Mouse (Mus musculus) kidney, postnatal 25 days (tissue): ENCODE measurements around the gene Abcg1.

ENCODE experiments used
- DNase-seq, 2 experiments: peaks; one replicate each; pipeline ENCODE4 v3.0.0; 2021; ENCODE audit warnings: mixed read lengths in 2 of 2

Gene Abcg1

DNA sequence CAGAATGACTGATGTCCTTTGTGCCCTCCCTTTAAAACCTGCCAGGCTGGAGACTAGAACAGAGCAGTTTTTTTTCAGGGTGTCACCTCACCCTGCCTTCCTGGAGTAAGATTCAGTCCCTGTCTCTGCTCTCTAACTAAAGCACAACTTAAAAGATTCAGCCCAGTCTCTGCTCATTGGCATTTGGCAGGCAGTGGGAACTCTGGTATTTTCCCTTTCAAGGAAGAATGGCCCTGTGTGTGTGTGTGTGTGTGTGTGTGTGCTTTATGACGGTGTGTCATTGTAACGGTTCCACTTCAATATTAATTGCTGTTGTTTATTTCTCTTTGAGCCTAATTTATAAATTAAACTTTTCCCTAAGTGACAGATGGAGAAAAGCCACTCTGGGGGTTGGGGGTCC, 14.7 kb upstream of the Abcg1 start:
- no peak for DNase-seq

DNA sequence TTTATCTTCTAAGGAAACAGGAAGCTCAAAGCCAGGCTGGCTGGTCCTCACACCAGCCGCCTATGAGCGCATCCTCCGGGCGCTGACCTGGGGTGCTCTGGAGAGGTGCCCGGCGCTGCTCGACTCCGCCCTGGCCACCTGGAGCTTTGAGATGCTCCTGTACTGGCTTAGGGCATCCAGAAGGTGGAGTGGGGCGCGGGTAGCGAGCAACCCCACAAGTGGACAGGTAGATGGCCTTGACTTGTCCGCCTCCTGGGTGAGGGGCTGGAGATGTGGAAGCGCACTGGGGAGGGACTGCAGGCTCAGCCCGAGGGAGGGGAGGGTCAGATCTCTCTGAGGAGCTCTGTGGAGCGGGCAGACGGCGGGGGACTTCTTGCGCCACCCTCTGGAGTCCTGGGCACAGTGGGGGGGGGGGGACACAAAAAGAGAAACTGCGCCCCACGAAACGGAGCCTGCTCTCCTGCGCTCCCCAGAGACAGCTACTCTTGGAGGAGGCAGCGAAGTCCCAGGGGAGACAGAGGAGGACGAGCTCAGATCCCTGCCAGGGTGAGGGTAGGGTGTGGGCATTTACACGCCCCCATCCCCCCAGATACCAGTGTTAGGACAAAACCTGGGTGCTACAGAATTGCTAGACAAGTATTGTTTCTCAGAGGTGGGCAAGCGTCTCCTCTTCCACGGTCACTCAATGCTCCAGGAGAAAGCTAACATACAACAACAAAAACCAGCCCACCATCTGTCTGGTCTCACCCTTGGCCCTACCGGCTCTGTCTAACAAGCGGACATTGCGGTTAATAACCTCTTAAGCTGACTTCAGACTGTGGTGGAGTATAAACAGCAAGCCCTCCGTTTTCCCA, 643 bp downstream of the Abcg1 start:
- DNase-seq, result no peak

DNA sequence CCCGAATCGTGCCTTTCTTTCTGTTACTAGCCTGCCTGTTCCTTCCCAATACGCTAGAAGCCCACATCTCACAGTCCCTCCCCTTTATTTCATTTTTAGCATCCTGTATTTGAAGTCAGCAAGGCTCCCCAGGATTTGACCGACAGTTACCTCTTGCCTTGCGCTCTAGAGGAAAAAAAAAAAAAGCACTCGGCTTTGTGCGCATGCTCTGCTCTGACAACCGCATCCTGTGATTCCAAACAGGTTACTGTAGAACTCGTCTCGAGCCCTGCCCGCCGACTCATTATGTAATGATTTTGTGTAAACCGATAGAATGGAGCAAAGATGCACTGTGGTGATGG, 1.2 kb downstream of the Abcg1 start:
- DNase-seq, result peak; percentile 69 to 79

DNA sequence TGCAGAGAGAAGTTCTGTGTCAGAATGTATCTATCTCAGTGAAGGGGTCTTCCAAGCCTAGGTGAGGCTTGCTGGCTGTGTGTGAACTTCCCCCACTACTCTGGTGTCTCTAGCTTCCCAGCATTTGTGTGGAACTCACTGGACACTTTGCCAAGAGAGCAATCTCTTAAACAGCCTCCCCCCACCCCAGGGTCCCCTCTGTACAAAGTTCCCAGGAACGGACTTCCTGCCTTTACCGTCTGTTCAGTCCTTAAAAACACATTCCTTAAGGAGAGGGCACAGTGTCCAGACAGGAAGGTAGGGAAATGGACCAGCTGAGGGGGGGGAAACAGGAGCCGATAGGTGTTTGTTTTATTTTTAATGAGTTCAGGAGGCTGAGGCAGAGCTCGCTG, 2.7 kb downstream of the Abcg1 start:
- peak in 1 of 2 experiments; percentile 59 for DNase-seq

DNA sequence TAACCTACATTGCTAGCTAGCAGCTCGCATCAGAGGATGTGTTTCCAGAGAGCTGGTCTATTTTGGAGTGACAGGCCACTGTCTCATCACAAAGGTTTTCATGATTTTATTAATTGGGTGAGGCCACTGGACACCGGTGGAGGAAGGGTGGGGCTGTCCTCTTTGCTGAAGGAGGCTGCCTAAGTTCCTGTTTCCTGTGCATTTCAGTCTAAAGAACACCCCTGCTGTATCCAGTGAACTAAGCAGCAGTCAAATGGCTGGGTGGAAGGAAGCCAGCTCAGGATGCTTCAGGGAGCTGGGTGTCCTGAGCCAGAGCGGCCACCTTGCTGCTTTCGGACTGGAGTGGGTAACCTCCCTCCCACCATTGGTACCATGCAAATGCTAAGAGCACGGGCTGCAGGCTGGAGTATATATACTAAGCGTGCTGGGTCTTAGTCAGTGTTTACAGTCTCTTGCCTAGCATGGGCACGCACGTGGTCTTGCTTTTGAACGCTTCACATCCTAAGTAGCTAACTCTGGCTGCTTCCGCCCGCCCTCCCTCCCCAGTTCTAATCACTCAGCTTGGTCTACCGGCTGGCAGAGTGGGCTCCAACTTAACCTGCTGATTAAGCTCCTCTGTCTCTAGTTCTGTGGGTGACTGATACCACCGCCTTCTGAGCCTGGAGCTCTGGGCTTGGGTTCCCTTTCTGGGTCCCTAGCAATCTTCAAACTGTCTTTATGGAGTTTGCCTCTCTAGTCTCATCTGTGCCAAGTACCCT, 3.3 kb downstream of the Abcg1 start:
- DNase-seq, result peak; percentile 68 to 83

DNA sequence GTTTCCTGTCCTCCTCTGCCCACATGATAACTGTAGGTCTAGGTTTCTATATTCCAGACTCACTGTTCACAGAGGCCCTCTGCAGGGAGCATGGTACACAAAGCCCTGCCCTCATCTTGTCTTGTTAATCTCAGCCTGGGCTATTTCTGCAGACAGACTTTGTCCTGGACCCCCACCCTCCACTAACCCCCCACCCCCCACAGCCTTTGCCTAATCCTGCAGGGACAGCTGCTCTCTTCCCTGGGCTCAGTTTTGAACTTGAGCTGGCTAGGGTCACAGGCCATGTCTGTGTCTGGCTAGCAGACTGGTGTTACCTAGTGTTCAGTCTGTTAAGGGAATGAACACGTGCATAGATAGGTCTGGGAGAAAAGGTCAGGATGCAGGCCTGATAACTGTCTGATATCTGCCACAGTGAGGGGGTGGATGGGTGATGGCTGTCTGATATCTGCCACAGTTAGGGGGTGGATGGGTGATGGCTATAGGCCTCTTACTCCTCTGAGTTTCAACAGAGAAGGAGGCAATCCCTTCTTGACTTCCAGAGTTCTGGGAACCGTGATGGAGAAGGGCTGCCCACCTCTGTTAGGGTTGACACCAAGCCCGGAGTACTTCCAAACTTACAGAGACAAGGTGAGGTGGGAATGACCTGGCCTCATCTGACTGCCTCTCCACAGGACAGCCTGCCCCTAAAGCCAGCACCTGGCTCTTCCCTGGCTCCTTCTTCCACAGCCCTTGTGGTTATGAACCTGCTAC, 4.0 kb downstream of the Abcg1 start:
- no peak for DNase-seq

DNA sequence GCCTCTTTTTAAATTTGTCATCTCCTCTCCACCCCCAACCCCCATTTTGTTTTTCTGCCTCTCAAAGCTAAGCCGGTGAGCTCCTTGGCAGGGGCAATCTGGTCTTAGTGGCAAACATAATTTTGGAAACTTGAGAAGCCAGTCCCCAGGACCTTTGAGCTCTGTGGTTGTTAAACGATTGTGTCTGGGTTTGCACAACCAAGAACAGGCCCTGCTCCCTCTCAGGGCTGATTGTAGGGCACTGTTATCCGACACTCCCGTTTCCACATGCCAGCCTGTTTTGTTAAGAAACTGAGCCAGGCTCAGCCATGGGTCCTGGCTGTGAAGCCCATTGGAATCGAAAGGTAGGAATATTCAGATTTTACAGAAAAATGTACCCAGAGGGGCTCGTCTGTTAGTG, 8.6 kb downstream of the Abcg1 start:
- DNase-seq, result no peak

DNA sequence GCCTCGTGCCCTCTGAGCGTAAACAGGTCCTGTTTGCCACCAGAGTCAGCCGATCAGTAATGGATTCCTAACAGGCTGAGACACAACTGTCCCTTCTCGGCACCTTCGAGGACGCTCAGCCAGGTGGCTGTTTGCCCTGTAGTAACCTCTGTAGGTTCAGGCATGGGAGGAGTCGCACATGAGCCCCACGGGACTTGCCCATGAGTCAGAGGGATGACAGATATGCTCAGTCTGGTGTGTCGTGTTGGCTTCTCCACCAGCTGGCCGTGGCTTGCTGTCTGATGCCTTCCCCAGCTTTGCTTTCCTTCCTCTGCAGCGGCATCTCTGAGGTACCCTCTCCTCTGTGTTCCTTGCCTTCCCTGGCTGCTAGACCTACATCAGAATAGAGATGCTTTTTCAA, 9.6 kb downstream of the Abcg1 start:
- DNase-seq, result no peak

DNA sequence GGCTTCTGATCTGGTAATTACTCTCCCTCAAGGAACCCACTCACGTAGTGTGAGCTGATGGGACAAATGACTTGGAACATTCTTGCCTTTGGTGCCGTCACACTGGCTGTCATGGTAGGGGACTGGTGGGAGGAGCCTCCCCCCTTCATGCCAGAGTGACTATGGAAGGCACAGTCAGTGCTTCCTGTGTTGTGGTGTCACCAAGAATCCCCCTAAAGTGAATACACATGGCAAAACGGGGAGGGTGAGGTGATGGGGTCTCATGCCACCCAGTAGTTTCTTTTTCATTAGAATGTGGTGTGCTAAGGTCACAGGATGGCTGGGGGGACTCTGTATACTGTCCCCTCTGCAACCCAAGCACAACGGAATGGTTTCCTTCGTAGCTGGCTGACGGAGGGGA, 11.6 kb downstream of the Abcg1 start:
- no peak for DNase-seq

DNA sequence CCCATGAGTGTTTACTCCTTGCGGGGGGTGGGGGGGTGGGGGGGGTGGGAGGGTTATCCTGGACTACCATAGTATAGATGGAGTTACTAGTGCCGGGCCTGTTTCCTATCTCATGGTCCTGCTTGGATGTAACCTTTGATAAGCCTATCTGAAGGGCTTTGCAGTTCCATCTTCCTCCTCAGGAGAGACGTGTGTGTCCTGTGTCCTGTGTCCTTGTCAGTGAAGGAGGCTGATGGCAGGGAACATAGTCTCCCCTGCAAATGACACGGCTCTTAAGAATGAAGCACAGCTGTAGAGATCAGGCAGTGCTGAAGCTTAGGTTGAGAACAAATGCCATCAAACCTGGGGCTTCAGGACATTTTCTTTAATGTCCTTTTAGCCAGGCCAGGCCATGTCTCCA, 12.4 kb downstream of the Abcg1 start:
- DNase-seq, result no peak

DNA sequence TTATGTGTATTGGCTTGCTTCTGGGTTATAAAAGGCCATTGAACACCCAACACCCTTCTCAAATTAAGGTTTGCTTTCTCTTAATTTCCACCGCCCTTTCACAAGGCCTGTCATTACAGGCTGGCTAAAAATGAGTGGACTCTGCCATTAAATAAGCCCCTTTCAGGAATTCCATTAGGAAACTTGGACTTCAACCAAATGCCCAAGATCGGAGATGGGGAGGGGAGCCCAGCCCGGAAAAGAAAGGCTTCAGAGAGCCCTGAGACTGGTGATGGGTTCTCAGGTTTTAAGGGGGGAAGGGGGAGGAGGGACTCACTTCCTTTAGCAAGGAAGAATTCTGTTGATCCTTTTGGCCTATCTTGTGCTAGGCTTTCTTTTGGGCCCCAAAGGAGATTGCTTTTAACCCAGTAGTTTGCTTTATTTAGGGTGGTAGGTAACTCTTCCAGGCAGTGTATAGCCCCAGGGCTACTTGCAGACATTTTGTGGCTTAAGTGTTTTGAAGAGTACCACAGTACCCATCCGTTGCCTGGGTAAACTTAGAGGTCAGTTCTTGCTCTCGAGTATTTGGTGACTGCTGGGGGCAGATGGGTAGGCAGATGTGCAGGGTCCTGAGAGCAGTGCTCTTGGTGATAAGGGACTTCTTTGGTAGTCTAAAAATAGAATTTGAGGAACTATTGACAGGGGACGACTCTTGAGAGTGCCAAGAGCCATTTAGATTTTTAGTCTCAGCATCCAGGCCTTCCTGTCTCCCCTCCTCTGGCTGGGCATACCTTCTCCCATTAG, 13.1 kb downstream of the Abcg1 start:
- no peak for DNase-seq

DNA sequence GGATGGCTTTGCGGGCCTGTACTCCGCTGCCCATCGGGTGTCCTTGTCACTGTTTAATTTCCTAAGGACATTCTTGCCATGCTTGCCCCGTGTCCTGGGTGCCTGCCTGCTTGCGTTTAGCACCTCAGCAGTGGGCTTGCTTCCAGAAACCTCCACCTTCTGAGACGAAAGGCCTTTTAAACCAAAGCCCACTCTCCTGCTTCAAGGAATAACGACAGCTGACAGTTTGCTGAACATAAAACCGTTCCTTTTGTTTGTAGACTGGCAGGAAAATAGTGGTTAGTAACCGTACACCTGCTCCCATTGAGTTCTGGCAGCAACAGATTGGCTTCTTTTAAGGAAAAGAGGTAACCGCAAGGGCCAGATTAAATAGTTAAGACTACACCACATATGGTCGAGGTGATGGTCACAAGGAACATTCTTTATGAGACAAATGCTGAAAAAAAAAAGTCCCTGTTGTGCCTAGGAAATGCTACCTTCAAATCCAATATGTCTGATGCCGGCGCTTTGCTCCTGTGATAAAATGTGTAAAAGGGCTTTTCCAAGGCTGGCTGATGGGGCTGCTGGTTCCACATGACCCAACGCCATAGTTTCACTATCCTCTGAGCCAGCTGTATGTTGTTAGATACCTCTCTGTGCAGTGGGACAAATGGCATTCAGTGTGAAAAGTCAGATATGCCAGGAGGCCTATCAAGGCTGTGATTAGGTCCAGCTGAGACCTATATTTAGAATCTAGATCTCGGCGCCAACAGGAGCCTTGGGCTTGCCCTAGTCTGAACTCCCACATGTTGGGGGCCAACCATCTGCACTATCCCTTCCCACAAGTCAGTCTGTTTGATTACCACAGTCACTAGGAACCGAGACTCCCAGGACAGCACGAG, 14.2 kb downstream of the Abcg1 start:
- no peak for DNase-seq

DNA sequence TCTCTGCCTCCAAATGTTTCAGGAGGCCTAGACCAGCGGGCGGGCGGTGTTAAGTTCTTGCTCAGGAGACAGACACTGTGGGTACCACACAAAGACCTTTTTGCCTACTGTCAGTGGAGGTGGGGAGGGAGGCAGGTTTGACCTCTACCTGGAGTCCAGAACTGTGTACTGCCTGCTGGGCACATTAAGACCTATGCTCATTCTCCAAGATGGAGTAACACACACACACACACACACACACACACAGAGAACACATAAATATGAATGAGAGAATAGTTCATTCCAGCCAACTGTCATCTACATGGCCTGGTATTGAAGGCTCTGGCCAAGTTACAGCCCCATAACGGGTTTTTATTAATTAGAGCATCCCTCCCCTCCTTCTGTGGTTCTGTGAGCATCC, 15.4 kb downstream of the Abcg1 start:
- no peak for DNase-seq

DNA sequence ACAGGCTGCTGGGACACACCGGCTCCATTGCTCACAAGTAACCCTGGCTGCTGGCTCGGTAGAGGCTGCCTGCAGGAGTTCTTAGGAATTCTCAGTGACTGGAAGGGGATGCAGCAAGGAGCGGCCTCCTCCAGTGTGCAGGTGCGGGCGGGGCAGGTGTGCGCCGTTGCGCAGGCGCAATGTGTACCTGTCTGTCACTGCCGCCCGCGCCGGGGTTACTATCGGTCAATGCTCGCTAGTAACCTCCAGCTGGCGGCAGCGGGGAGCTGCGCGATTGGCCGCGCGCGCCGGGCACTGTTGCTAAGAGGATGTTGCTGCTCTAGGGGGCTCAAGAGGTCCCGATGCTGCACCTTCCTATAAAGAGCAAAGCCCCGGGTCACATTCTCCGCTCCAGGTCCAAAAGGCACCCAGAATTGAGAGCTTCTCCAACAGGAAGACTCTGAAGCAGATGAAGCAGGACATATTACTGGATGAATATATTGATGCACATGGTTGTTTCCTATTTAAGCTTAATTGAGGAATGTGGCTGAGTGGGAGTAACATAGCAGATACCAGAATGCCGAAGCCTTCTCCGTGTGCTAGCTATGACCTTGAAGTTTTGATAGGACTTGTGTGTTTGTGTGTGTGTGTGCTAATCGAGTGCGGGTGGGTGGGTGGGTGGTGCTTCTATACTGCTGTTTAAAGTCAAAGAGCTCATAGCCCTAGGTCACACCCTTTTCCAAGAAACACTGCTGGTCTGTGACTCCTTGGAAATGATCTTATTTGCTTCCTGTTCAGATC, 16.0 kb downstream of the Abcg1 start:
- peak; percentile 85 to 93 for DNase-seq

DNA sequence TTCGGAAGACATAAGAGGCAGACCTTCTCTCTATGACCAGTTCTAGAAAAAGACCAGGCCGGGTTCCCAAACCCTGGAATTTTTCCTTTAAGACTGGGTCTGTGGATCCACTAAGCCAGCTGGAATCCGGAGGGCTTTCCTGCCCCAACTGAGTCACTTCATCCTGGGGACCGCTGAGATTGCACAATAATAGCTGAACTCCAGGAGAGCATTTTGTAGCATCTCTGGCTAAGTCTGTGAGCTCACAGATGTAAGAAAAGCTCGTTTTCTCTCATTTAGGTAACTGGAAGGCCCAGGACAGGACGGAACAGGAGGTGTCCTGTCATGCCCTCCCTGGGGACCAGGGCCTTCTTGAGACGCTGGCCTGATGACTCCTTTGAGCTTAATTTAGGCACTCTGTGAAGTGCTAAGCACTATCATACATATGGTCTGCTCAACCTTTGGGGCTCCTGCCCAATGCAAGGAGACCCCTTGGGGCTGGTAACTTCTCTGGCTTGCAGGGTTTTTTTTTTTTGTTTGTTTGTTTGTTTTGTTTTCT, 16.6 kb downstream of the Abcg1 start:
- peak in 1 of 2 experiments; percentile 29 for DNase-seq

DNA sequence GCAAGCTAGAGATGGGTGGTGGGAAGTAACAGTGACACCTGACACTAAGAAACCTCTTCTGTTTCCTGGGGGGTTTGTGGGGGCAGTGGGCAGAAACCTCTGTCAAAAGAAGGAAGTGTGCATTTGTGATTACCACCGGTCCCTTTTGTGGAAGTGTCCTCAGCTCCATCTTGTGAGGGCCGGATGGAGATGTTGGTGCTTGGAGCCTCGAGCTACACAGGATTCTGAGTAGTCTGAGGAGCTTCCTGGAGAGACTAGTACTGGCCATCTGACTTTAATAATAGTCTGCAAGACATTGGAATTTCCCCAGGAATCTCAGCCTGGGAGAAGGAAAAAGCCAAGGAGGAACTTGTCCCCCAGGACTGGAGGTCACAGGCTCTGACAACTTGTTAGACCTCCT, 17.2 kb downstream of the Abcg1 start:
- DNase-seq, result peak; percentile 32 to 67

DNA sequence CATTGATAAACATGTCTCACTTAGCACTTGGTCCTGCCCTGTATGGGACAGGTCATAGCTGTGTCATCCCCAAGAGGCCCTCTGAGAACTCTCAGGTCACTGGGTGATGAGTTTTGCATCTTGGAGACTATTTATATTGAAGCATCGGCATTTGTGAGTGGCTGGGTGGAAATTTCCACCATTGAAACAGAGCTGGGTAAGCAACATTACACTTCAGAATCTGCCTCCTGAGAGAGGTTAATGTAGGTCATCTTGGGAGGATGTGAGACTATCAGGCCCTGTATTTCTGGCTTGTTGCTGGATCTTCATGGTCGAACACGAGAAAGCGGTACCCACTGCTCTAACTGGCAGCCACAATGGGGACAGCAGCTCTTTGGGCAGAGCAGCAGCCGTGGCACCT, 18.0 kb downstream of the Abcg1 start:
- DNase-seq, result peak in 1 of 2 experiments; percentile 34

DNA sequence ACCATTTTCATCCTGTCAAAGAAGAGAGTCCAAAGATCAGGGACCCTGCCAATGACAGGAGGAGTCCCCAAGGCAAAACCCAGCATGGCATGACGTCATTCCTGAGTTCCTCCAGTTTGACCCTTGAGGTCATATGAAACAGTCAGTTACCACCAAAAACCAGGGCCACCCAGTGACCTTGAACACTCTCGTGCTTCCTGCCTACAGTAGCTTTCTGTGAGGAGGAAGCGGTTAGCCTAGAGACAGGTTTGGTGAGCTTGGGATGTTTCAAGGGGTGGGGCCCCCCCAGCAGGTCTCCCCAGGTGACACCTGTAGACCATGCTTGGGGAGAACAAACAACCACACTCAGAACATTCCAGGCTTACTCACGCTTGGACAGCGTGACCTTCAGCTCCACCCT, 20.1 kb downstream of the Abcg1 start:
- DNase-seq, result peak; percentile 13 to 55

DNA sequence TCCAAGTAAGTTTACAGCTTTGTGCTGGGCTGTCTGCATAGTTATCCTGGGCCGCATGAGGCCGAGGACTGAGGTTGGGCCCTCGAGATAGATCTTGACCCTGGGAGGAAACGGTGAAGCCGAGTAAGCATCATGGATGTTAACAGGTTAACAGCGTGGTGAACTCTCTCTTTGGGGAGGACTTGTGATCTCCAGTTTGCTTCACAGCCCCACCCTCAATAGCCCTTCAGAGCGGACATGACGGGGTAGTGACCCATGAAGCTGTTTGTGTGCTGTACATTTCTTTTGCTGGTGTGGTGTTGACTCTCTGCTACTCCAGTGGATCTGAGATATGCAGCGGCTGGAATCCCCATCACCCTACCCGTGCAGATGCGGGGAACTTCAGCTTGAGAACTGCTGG, 21.1 kb downstream of the Abcg1 start:
- no peak for DNase-seq

DNA sequence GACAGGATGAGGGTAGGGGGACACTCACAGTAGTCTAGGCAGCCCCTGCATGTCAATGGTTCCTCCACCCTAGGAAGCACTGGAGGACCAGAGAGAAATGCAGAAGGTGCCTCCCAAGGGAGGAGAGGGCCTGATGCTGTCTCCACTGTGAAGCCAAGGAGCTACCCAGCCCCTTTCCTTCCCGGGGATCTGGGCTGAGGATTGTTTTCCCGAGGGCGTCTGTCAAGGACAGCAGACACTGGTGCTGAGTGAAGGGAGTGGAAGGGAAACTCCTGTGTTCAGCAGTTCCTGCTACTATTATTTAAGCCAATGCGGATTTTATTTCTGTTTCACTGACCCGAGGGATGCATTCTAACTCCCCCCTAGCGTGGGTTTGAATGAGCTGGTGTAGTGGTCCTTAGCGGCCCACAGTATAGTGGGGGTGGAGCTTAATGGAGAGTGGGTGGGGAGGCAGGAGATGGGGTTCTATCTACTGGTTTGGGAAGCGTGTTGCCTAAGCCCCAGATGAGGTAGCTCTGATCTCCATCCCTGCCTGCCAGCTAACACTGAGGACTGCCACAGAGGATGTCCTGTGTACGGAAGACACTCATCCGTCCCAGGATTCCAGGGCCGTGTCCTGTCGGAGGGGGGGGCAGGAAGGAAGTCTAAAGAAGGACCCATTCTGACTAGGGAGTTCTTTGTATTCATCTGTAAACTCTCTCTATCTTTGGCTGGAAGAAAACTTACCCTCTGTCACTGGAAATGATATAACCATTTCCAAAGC, 21.8 kb downstream of the Abcg1 start:
- peak; percentile 61 to 82 for DNase-seq
